Mouse (Mus musculus) midbrain, embryonic 13.5 days (tissue): Measurements from ENCODE around the gene Ppm1n. TPM values are rescaled to one million over a fixed set of nuclear protein-coding genes. Genes with fewer than 3 reads are reported as not detected.
"Not testable (repeated sequence)": the region's sequence is repeated elsewhere in the genome, so short reads cannot be mapped to it uniquely, and the experiment has no call there.

ENCODE experiments used
- ATAC-seq: fragments of 200-750 bp; cut with Nextera tagmentation; 2 replicates; pipeline ENCODE4 v1.8.0; 2017; ENCODE audit warnings: mild to moderate bottlenecking, moderate TSS enrichment, moderate library complexity
- H3K27ac ChIP-seq: fragments of 300-500 bp; sonication (generic); 2 replicates; pipeline ENCODE4 v1.5.1; 2015; ENCODE audit warnings: inconsistent platforms, mild to moderate bottlenecking, moderate library complexity
- H3K27me3 ChIP-seq: fragments of 300-500 bp; sonication (generic); 2 replicates; pipeline ENCODE4 v1.6.1; 2015; ENCODE audit warnings: mild to moderate bottlenecking, inconsistent platforms
- H3K36me3 ChIP-seq: fragments of 300-500 bp; sonication (generic); 2 replicates; pipeline ENCODE4 v1.6.1; 2015; ENCODE audit warnings: mild to moderate bottlenecking, inconsistent platforms
- H3K4me1 ChIP-seq: fragments of 300-500 bp; sonication (generic); replicated peaks from 2 replicates; pipeline ENCODE4 v1.6.1; 2015; ENCODE audit warnings: inconsistent platforms
- H3K4me2 ChIP-seq: fragments of 300-500 bp; sonication (generic); replicated peaks from 2 replicates; pipeline ENCODE4 v1.6.1; 2015; ENCODE audit warnings: moderate library complexity, mild to moderate bottlenecking, inconsistent platforms
- H3K4me3 ChIP-seq: fragments of 300-500 bp; sonication (generic); replicated peaks from 2 replicates; pipeline ENCODE4 v1.5.1; 2015; ENCODE audit warnings: mild to moderate bottlenecking, inconsistent platforms
- H3K9ac ChIP-seq: fragments of 300-500 bp; sonication (generic); replicated peaks from 2 replicates; pipeline ENCODE4 v1.6.1; 2015; ENCODE audit warnings: mild to moderate bottlenecking, inconsistent platforms
- H3K9me3 ChIP-seq: fragments of 300-500 bp; sonication (generic); 2 replicates; pipeline ENCODE4 v1.6.1; 2016; ENCODE audit warnings: mild to moderate bottlenecking, inconsistent platforms
- WGBS: fragments of 180-500 bp; shearing (Covaris S2); methylation state at CpG from one replicate; pipeline ENCODE4 v1.1.7; 2015; 5-methylcytosine and 5-hydroxymethylcytosine counted together
- polyA plus RNA-seq: library from polyadenylated mRNA; unstranded; fragments of >200 nt; fragmentation: Nextera tagmentation; extraction: Ambion mirVana; gene quantifications from 2 replicates; pipeline ENCODE4 v1.2.1, GENCODE M21; 2015

Gene Ppm1n
- polyA plus RNA-seq, 1 experiment from 2014 or later, result 0.34 TPM

- H3K27ac ChIP-seq, result no peak overlapping the region
- H3K4me1 ChIP-seq, result peaks cover 14% of the 10 kb centered on the region
- H3K27me3 ChIP-seq, result peaks cover 6% of the 10 kb centered on the region
- 90% methylated on average over 6 of the region's 6 CpGs for WGBS
- no peak overlapping the region for H3K4me2 ChIP-seq
- no peak for ATAC-seq
- H3K36me3 ChIP-seq, result peaks cover 34% of the 10 kb centered on the region
- no peak overlapping the region for H3K4me3 ChIP-seq
- no peaks in the 10 kb centered on the region for H3K9me3 ChIP-seq
- no peak overlapping the region for H3K9ac ChIP-seq
These were observed 17.2 kb upstream of the Ppm1n start for GRCm38 (mm10) chr7:19297034-19297433.

GRCm38 (mm10) chr7:19295503-19296185 is 15.8 kb upstream of the Ppm1n start:
- Histone ChIP-seq H3K4me2 (peak overlapping the region; percentile 37; the same call in 1 of the 2 replicates), H3K9me3 (no peaks in the 10 kb centered on the region), H3K36me3 (peaks cover 37% of the 10 kb centered on the region), H3K9ac (peak overlapping the region; percentile 51; the same call in 1 of the 2 replicates), H3K27me3 (no peaks in the 10 kb centered on the region), H3K4me1 (peaks cover 16% of the 10 kb centered on the region), H3K4me3 (peak overlapping the region; percentile 21), H3K27ac (0 out of 2 replicates have a peak overlapping the region, but pooled peaks have one; percentile 9)
- ATAC-seq, result peak; percentile 76
- whole genome bisulfite sequencing, result 17% methylated on average over 20 of the region's 22 CpGs

GRCm38 (mm10) chr7:19290969-19291596 is 11.2 kb upstream of the Ppm1n start:
- H3K27ac ChIP-seq, result peak overlapping the region; percentile 65
- WGBS, result 3% methylated on average over 20 of the region's 20 CpGs
- H3K9ac ChIP-seq, result peak overlapping the region; percentile 49; the same call in 1 of the 2 replicates
- H3K27me3 ChIP-seq, result no peaks in the 10 kb centered on the region
- peak; percentile 21; the same call in 1 of the 2 replicates for ATAC-seq
- peaks cover 70% of the 10 kb centered on the region for H3K36me3 ChIP-seq
- H3K4me3 ChIP-seq, result peak overlapping the region; percentile 12
- H3K9me3 ChIP-seq, result no peaks in the 10 kb centered on the region
- peak overlapping the region; percentile 43 for H3K4me2 ChIP-seq
- peaks cover 20% of the 10 kb centered on the region for H3K4me1 ChIP-seq

- peaks cover 18% of the 10 kb centered on the region for H3K27me3 ChIP-seq
- H3K36me3 ChIP-seq, result peaks cover 30% of the 10 kb centered on the region
- WGBS, result 33% methylated on average over 4 of the region's 4 CpGs
- no peak overlapping the region for H3K9ac ChIP-seq
- no peak for ATAC-seq
- H3K4me3 ChIP-seq, result no peak overlapping the region
- H3K4me2 ChIP-seq, result 0 out of 2 replicates have a peak overlapping the region, but pooled peaks have one; percentile 13
- no peak overlapping the region for H3K27ac ChIP-seq
- H3K4me1 ChIP-seq, result peaks cover 21% of the 10 kb centered on the region
- H3K9me3 ChIP-seq, result no peaks in the 10 kb centered on the region
These were observed 4.9 kb upstream of the Ppm1n start for GRCm38 (mm10) chr7:19284763-19285162.

GRCm38 (mm10) chr7:19283406-19283804 is 3.5 kb upstream of the Ppm1n start:
- Histone ChIP-seq H3K4me2 (peak overlapping the region; percentile 80), H3K36me3 (peaks cover 18% of the 10 kb centered on the region), H3K27ac (peak overlapping the region; percentile 95), H3K9me3 (no peaks in the 10 kb centered on the region), H3K4me3 (peak overlapping the region; percentile 91), H3K4me1 (peaks cover 28% of the 10 kb centered on the region), H3K27me3 (peaks cover 31% of the 10 kb centered on the region), H3K9ac (peak overlapping the region; percentile 98)
- peak; percentile 24; the same call in 1 of the 2 replicates for ATAC-seq
- WGBS, result 22% methylated on average over 14 of the region's 14 CpGs

- H3K27me3 ChIP-seq, result peaks cover 36% of the 10 kb centered on the region
These were observed 3.0 kb upstream of the Ppm1n start for GRCm38 (mm10) chr7:19282791-19283405.

GRCm38 (mm10) chr7:19282385-19282784 is 2.5 kb upstream of the Ppm1n start, which contains the start of gene Rtn2:
Rtn2 (plus strand) TSS chr7:19282624.
- Histone ChIP-seq H3K9ac (peak within 1 kb of the TSS; percentile 98), H3K4me1 (peaks cover 28% of the 10 kb centered on the region), H3K9me3 (no peaks in the 10 kb centered on the region), H3K4me3 (peak within 1 kb of the TSS; percentile 91), H3K4me2 (peak within 1 kb of the TSS; percentile 80), H3K36me3 (peaks cover 9% of the 10 kb centered on the region), H3K27ac (peak within 1 kb of the TSS; percentile 95), H3K27me3 (peaks cover 42% of the 10 kb centered on the region)
- ATAC-seq, result peak; percentile 84
- WGBS, result 1% methylated on average over 31 of the region's 37 CpGs

More at GRCm38 (mm10) chr7:19282791-19283405, 3.0 kb upstream of the Ppm1n start:
- peak overlapping the region; percentile 98 for H3K9ac ChIP-seq
- H3K36me3 ChIP-seq, result peaks cover 14% of the 10 kb centered on the region
- no peaks in the 10 kb centered on the region for H3K9me3 ChIP-seq
- ATAC-seq, result peak; percentile 85
- peak overlapping the region; percentile 95 for H3K27ac ChIP-seq
- peak overlapping the region; percentile 91 for H3K4me3 ChIP-seq
- WGBS, result under 1% methylated on average over 34 of the region's 35 CpGs
- H3K4me2 ChIP-seq, result peak overlapping the region; percentile 80
- H3K4me1 ChIP-seq, result peaks cover 28% of the 10 kb centered on the region

- not testable (repeated sequence) for H3K36me3 ChIP-seq, H3K27ac ChIP-seq, H3K9me3 ChIP-seq, H3K9ac ChIP-seq
- 35% methylated on average over 6 of the region's 6 CpGs for WGBS
- H3K4me3 ChIP-seq, result peak overlapping the region; percentile 91
- peaks cover 28% of the 10 kb centered on the region for H3K4me1 ChIP-seq
- H3K4me2 ChIP-seq, result peak overlapping the region; percentile 80
- H3K27me3 ChIP-seq, result peaks cover 48% of the 10 kb centered on the region
- 0 out of 2 replicates have a peak, but pooled peaks have one; percentile 15 for ATAC-seq
These were observed 1.9 kb upstream of the Ppm1n start for GRCm38 (mm10) chr7:19281680-19282304.

- no peak overlapping the region for H3K27ac ChIP-seq
- no peaks in the 10 kb centered on the region for H3K9me3 ChIP-seq
- peaks cover 18% of the 10 kb centered on the region for H3K4me1 ChIP-seq
- H3K4me3 ChIP-seq, result peak overlapping the region; percentile 36
- H3K36me3 ChIP-seq, result no peaks in the 10 kb centered on the region
- H3K27me3 ChIP-seq, result peaks cover 52% of the 10 kb centered on the region
- H3K4me2 ChIP-seq, result peak overlapping the region; percentile 47
- ATAC-seq, result no peak
- 2% methylated on average over 34 of the region's 34 CpGs for WGBS
- no peak overlapping the region for H3K9ac ChIP-seq
These were observed 812 bp downstream of the Ppm1n start for GRCm38 (mm10) chr7:19279052-19279451.

- Histone ChIP-seq H3K4me1 (peaks cover 8% of the 10 kb centered on the region), H3K4me3 (no peak overlapping the region), H3K9ac (no peak overlapping the region), H3K27me3 (peaks cover 49% of the 10 kb centered on the region), H3K36me3 (no peaks in the 10 kb centered on the region), H3K4me2 (no peak overlapping the region), H3K9me3 (no peaks in the 10 kb centered on the region), H3K27ac (no peak overlapping the region)
- no peak for ATAC-seq
- 57% methylated on average over 4 of the region's 4 CpGs for WGBS
These were observed 3.6 kb downstream of the Ppm1n start for GRCm38 (mm10) chr7:19276253-19276652.

- H3K9me3 ChIP-seq, result no peaks in the 10 kb centered on the region
- peak overlapping the region; percentile 79 for H3K4me3 ChIP-seq
- H3K36me3 ChIP-seq, result no peaks in the 10 kb centered on the region
- H3K27me3 ChIP-seq, result peaks cover 9% of the 10 kb centered on the region; the same call in 1 of the 2 replicates
- H3K4me2 ChIP-seq, result peak overlapping the region; percentile 97
- ATAC-seq, result peak; percentile 69
- under 1% methylated on average over 36 of the region's 36 CpGs for WGBS
- H3K9ac ChIP-seq, result peak overlapping the region; percentile 96
- H3K27ac ChIP-seq, result peak overlapping the region; percentile 85
- peaks cover 28% of the 10 kb centered on the region for H3K4me1 ChIP-seq
These were observed 7.6 kb downstream of the Ppm1n start for GRCm38 (mm10) chr7:19272173-19272764.
